Mouse (Mus musculus) embryonic fibroblast, embryonic 13.5 days (primary cell): ENCODE results near the gene Prss38.

Experiments used
- CTCF ChIP-seq: IDR thresholded peaks from 2 replicates; pipeline ENCODE4 v1.5.1; 2011; ENCODE audit warnings: mild to moderate bottlenecking, control low read depth, low read length, moderate library complexity, borderline replicate concordance; ENCODE audit not compliant: insufficient read depth
- POLR2A ChIP-seq: IDR thresholded peaks from 2 replicates; pipeline ENCODE4 v1.6.1; 2011; ENCODE audit warnings: low read depth, mild to moderate bottlenecking, control low read depth, low read length, moderate library complexity

GRCm38 (mm10) chr11:59397536-59398371 lies 22.3 kb upstream of the Prss38 start:
- TF ChIP-seq CTCF: no peak
- TF ChIP-seq POLR2A: no peak
